Mouse (Mus musculus): ENCODE data around the gene Prkn. TPM values are rescaled to one million over a fixed set of nuclear protein-coding genes. Genes with fewer than 3 reads are reported as not detected.

Prkn gene
- polyA plus RNA-seq, 1 experiment from 2014 or later, result 1.5 TPM

GRCm38 (mm10) chr17:12029362-12029761 is 1189.2 kb downstream of the Prkn start:
- no peaks in the 10 kb centered on the region for H3K36me3 ChIP-seq (ENCODE audit: control insufficient read depth, insufficient read depth, low read length)
- no peak overlapping the region for H3K4me2 ChIP-seq (ENCODE audit: low read depth, low read length, severe bottlenecking)
- 82% methylated on average over 5 of the region's 5 CpGs for WGBS
- peaks cover 4% of the 10 kb centered on the region; the same call in 1 of the 2 replicates for H3K4me1 ChIP-seq (replicated peaks; ENCODE audit: control insufficient read depth, insufficient read depth, low read length)
- H3K4me3 ChIP-seq (ENCODE audit: low read depth, low read length), result no peak overlapping the region
- no peaks in the 10 kb centered on the region for H3K9me3 ChIP-seq (ENCODE audit: control insufficient read depth, low read length)
- DNase-seq (ENCODE audit: low spot score) (no peak), ATAC-seq (replicated peaks; ENCODE audit: low FRiP score) (no peak)
- no peak overlapping the region for H3K9ac ChIP-seq (ENCODE audit: low read length)
- no peaks in the 10 kb centered on the region for H3K27me3 ChIP-seq (ENCODE audit: control insufficient read depth, insufficient read depth, low read length)
- H3K27ac ChIP-seq (ENCODE audit: low read depth, low read length), result no peak overlapping the region

GRCm38 (mm10) chr17:12029921-12030461 is 1189.8 kb downstream of the Prkn start:
- peak overlapping the region; percentile 34; the same call in 1 of the 2 replicates for H3K4me2 ChIP-seq (ENCODE audit: low read depth, low read length, severe bottlenecking)
- WGBS, result 14% methylated on average over 14 of the region's 14 CpGs
- H3K27me3 ChIP-seq (ENCODE audit: control insufficient read depth, insufficient read depth, low read length), result no peaks in the 10 kb centered on the region
- no peak for ATAC-seq (replicated peaks; ENCODE audit: low FRiP score)
- H3K27ac ChIP-seq (ENCODE audit: low read depth, low read length), result no peak overlapping the region; the same call in 1 of the 2 replicates
- H3K36me3 ChIP-seq (ENCODE audit: control insufficient read depth, insufficient read depth, low read length), result no peaks in the 10 kb centered on the region
- H3K4me1 ChIP-seq (replicated peaks; ENCODE audit: control insufficient read depth, insufficient read depth, low read length), result peaks cover 4% of the 10 kb centered on the region; the same call in 1 of the 2 replicates
- 0 out of 2 replicates have a peak overlapping the region, but pooled peaks have one; percentile 21 for H3K9ac ChIP-seq (ENCODE audit: low read length)
- no peak overlapping the region for H3K4me3 ChIP-seq (ENCODE audit: low read depth, low read length)
- DNase-seq (ENCODE audit: low spot score), result peak; percentile 59
- H3K9me3 ChIP-seq (ENCODE audit: control insufficient read depth, low read length), result no peaks in the 10 kb centered on the region

GRCm38 (mm10) chr17:12030556-12031160 is 1190.5 kb downstream of the Prkn start:
- WGBS, result 4% methylated on average over 11 of the region's 11 CpGs
- H3K4me1 ChIP-seq (replicated peaks; ENCODE audit: control insufficient read depth, insufficient read depth, low read length), result peaks cover 4% of the 10 kb centered on the region; the same call in 1 of the 2 replicates
- ATAC-seq (replicated peaks; ENCODE audit: low FRiP score), result peak; percentile 38; the same call in 1 of the 2 replicates
- H3K9ac ChIP-seq (ENCODE audit: low read length), result peak overlapping the region; percentile 30; the same call in 1 of the 2 replicates
- H3K36me3 ChIP-seq (ENCODE audit: control insufficient read depth, insufficient read depth, low read length), result no peaks in the 10 kb centered on the region
- peak; percentile 58 for DNase-seq (ENCODE audit: low spot score)
- peak overlapping the region; percentile 34; the same call in 1 of the 2 replicates for H3K4me2 ChIP-seq (ENCODE audit: low read depth, low read length, severe bottlenecking)
- no peaks in the 10 kb centered on the region for H3K9me3 ChIP-seq (ENCODE audit: control insufficient read depth, low read length)
- no peaks in the 10 kb centered on the region for H3K27me3 ChIP-seq (ENCODE audit: control insufficient read depth, insufficient read depth, low read length)
- no peak overlapping the region for H3K4me3 ChIP-seq (ENCODE audit: low read depth, low read length)
- H3K27ac ChIP-seq (ENCODE audit: low read depth, low read length), result peak overlapping the region; percentile 18; the same call in 1 of the 2 replicates

- Histone ChIP-seq H3K4me3 (ENCODE audit: low read depth, low read length) (no peak overlapping the region), H3K9me3 (ENCODE audit: control insufficient read depth, low read length) (no peaks in the 10 kb centered on the region), H3K4me2 (ENCODE audit: low read depth, low read length, severe bottlenecking) (no peak overlapping the region), H3K27me3 (ENCODE audit: control insufficient read depth, insufficient read depth, low read length) (no peaks in the 10 kb centered on the region), H3K36me3 (ENCODE audit: control insufficient read depth, insufficient read depth, low read length) (no peaks in the 10 kb centered on the region), H3K9ac (ENCODE audit: low read length) (no peak overlapping the region), H3K4me1 (replicated peaks; ENCODE audit: control insufficient read depth, insufficient read depth, low read length) (peaks cover 4% of the 10 kb centered on the region; the same call in 1 of the 2 replicates), H3K27ac (ENCODE audit: low read depth, low read length) (no peak overlapping the region)
- peak; percentile 91 for DNase-seq (ENCODE audit: low spot score)
- WGBS, result 1% methylated on average over 10 of the region's 10 CpGs
- peak; percentile 73 for ATAC-seq (replicated peaks; ENCODE audit: low FRiP score)
Observed at GRCm38 (mm10) chr17:12031203-12031942, 1191.2 kb downstream of the Prkn start.

- H3K4me3 ChIP-seq (ENCODE audit: low read depth, low read length), result no peak overlapping the region
Observed at GRCm38 (mm10) chr17:12032014-12032791, 1192.0 kb downstream of the Prkn start.

GRCm38 (mm10) chr17:12035386-12035785 is 1195.2 kb downstream of the Prkn start:
- H3K9me3 ChIP-seq (ENCODE audit: control insufficient read depth, low read length), result no peaks in the 10 kb centered on the region
- DNase-seq (ENCODE audit: low spot score), result peak; percentile 47
- H3K4me1 ChIP-seq (replicated peaks; ENCODE audit: control insufficient read depth, insufficient read depth, low read length), result peaks cover 2% of the 10 kb centered on the region; the same call in 1 of the 2 replicates
- no peak overlapping the region for H3K4me2 ChIP-seq (ENCODE audit: low read depth, low read length, severe bottlenecking)
- H3K27me3 ChIP-seq (ENCODE audit: control insufficient read depth, insufficient read depth, low read length), result no peaks in the 10 kb centered on the region
- 49% methylated on average over 5 of the region's 5 CpGs for WGBS
- no peak for ATAC-seq (replicated peaks; ENCODE audit: low FRiP score)
- H3K36me3 ChIP-seq (ENCODE audit: control insufficient read depth, insufficient read depth, low read length), result no peaks in the 10 kb centered on the region
- H3K27ac ChIP-seq (ENCODE audit: low read depth, low read length), result no peak overlapping the region
- H3K4me3 ChIP-seq (ENCODE audit: low read depth, low read length), result no peak overlapping the region
- no peak overlapping the region for H3K9ac ChIP-seq (ENCODE audit: low read length)

More at GRCm38 (mm10) chr17:12032014-12032791, 1192.0 kb downstream of the Prkn start:
- Histone ChIP-seq H3K4me1 (replicated peaks; ENCODE audit: control insufficient read depth, insufficient read depth, low read length) (peaks cover 4% of the 10 kb centered on the region; the same call in 1 of the 2 replicates), H3K27me3 (ENCODE audit: control insufficient read depth, insufficient read depth, low read length) (no peaks in the 10 kb centered on the region), H3K27ac (ENCODE audit: low read depth, low read length) (no peak overlapping the region), H3K36me3 (ENCODE audit: control insufficient read depth, insufficient read depth, low read length) (no peaks in the 10 kb centered on the region), H3K9ac (ENCODE audit: low read length) (no peak overlapping the region), H3K4me2 (ENCODE audit: low read depth, low read length, severe bottlenecking) (no peak overlapping the region), H3K9me3 (ENCODE audit: control insufficient read depth, low read length) (no peaks in the 10 kb centered on the region)
- no peak for ATAC-seq (replicated peaks; ENCODE audit: low FRiP score)
- WGBS, result 77% methylated on average over 10 of the region's 10 CpGs
- peak; percentile 45 for DNase-seq (ENCODE audit: low spot score)

- Histone ChIP-seq H3K9ac (ENCODE audit: low read length) (no peak overlapping the region), H3K27me3 (ENCODE audit: control insufficient read depth, insufficient read depth, low read length) (no peaks in the 10 kb centered on the region), H3K9me3 (ENCODE audit: control insufficient read depth, low read length) (no peaks in the 10 kb centered on the region), H3K4me1 (replicated peaks; ENCODE audit: control insufficient read depth, insufficient read depth, low read length) (0 out of 2 replicates have a peak, but pooled peaks cover 2% of the 10 kb centered on the region), H3K4me3 (ENCODE audit: low read depth, low read length) (no peak overlapping the region), H3K4me2 (ENCODE audit: low read depth, low read length, severe bottlenecking) (no peak overlapping the region), H3K36me3 (ENCODE audit: control insufficient read depth, insufficient read depth, low read length) (no peaks in the 10 kb centered on the region), H3K27ac (ENCODE audit: low read depth, low read length) (no peak overlapping the region)
- ATAC-seq (replicated peaks; ENCODE audit: low FRiP score), result no peak
- DNase-seq (ENCODE audit: low spot score), result peak; percentile 77
- 42% methylated on average over 6 of the region's 6 CpGs for WGBS
Observed at GRCm38 (mm10) chr17:12036205-12036604, 1196.0 kb downstream of the Prkn start.

GRCm38 (mm10) chr17:12037065-12037464 is 1196.9 kb downstream of the Prkn start:
- no peaks in the 10 kb centered on the region for H3K36me3 ChIP-seq (ENCODE audit: control insufficient read depth, insufficient read depth, low read length)
- no peaks in the 10 kb centered on the region for H3K4me1 ChIP-seq (replicated peaks; ENCODE audit: control insufficient read depth, insufficient read depth, low read length)
- no peaks in the 10 kb centered on the region for H3K9me3 ChIP-seq (ENCODE audit: control insufficient read depth, low read length)
- ATAC-seq (replicated peaks; ENCODE audit: low FRiP score), result no peak
- H3K4me2 ChIP-seq (ENCODE audit: low read depth, low read length, severe bottlenecking), result no peak overlapping the region
- peak; percentile 48 for DNase-seq (ENCODE audit: low spot score)
- no peak overlapping the region for H3K4me3 ChIP-seq (ENCODE audit: low read depth, low read length)
- no peak overlapping the region for H3K27ac ChIP-seq (ENCODE audit: low read depth, low read length)
- WGBS, result 76% methylated on average over 5 of the region's 5 CpGs
- H3K27me3 ChIP-seq (ENCODE audit: control insufficient read depth, insufficient read depth, low read length), result no peaks in the 10 kb centered on the region
- H3K9ac ChIP-seq (ENCODE audit: low read length), result no peak overlapping the region
